Mouse (Mus musculus): ENCODE measurements at regions not wholly inside any gene's neighbourhood (a gene's known extent, or its start where the extent isn't known, plus 50 kb on each side); places are given as distances from the start of the nearest gene placed in this dataset.

DNA sequence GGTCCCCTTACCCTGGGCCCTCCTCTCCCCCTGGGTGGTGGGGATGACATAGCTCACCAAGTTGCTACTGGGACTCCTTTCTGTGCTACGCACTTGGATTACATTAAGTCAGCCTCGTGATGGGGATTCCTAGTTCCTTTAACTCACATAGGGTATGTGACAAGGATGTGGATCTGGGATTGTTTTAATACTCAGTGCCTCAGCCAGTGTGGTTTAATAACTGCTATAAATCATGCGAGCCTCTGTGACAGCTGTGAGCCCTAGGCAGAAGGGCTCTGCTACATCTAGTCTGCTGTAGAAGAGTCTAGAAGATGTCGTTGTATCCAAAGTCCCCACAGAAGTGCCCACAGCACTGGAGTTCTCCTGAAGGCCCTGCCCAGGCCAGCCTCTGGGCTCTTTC, 796.5 kb upstream of the Car8 start:
- no peak for DNase-seq (ENCODE audit: low spot score)

DNA sequence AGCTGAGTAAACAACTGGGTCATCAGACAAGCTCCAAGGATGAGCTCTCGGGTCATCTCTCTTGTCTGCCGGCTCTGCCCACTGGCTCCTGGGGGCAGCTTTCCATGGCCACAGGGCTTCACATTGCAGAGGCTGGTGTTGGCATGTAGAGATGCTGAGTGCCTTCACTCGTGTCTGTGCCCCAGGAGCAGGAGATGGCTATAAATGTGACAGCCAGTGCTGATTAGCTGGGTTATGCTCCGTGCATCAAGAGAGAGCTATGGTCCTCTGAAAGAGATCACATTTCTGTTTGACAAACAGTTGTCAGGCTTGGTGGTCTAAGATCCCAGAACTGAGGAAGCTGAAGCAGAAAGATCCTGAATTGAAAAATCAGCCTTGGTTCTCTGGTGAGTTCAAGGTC, 795.4 kb upstream of the Car8 start:
- DNase-seq (ENCODE audit: low spot score), result no peak

DNA sequence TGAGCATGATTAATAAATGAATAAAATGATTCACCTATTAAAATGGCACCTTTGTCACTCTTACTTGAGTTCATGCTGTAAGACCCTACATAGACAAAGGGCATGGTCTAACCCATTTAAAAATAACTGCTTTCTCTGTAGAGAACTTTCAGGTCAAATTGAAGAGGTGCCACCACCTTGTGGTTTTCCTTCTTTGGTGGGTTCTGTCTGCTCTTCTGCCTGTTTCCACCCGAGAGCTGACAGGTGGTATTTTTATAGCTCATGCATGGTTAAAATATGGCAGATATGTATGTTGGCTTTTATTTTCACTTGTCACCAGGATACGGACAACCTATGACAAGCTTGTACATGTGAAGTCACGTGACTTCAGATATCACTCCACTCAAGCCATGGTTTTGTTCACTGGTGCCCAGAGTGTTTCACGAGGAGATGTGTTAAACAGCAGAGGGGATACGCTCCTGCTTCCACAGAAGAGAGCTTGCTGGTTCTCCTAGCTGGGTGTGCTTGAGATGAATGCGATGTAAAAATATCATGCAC, 794.3 kb upstream of the Car8 start:
- DNase-seq (ENCODE audit: low spot score), result no peak

- DNase-seq (ENCODE audit: low spot score), result no peak
These were observed 792.8 kb upstream of the Car8 start for GRCm38 (mm10) chr4:9031634-9032033.

- DNase-seq (ENCODE audit: low spot score), result no peak
These were observed 790.1 kb upstream of the Car8 start for GRCm38 (mm10) chr4:9028946-9029345.

DNA sequence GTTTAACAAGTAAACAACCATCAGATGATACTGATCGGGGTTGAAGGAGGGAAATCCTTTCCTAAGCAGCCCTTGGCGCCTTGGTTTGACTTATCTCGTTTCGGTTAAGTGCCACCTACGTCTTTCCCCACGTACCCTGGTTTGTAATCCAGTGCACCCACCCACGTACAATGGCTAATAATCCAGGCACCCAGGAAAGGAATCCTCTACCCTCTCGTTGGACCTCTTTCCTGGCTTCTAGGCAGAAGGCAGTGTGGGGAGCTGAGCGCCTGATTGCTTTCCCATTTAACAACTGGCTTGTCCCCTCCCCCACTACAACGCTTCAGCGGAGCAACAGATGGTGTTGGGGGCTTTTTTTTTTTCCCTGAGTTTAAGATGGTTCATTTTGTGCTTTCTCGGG, 789.6 kb upstream of the Car8 start:
- peak; percentile 38 for DNase-seq (ENCODE audit: low spot score)

DNA sequence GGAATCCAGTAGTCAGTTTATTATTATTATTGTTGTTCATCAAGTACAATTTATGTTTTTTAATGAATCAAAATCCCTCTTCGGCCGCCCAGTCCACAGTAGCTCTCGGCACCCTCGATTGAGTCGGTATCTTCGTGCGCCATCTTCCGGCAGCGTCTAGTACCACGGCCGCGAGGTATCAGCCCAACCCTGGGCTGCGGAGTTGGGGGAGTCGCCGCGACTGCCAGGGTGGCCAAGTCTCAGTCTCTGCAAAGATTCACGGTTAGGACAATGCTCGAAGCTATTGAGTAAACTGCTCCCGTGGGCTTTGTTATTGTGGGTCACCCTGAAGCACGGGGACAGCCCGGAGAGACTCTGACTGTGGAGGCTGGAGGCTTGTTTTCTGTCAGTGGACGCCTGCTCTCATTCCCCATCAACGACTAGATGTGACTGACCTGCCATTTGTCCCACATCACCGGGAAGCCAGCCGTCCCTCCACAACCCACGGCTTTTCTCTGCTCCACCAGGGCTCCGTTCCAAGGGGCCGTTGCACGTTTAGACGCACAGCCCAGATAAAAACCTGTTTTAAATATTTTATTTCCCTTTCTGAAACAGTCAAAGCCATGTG, 789.1 kb upstream of the Car8 start:
- DNase-seq (ENCODE audit: low spot score), result peak; percentile 90

GRCm38 (mm10) chr4:9027383-9027782, 788.5 kb upstream of the Car8 start:
- DNase-seq (ENCODE audit: low spot score), result no peak

DNA sequence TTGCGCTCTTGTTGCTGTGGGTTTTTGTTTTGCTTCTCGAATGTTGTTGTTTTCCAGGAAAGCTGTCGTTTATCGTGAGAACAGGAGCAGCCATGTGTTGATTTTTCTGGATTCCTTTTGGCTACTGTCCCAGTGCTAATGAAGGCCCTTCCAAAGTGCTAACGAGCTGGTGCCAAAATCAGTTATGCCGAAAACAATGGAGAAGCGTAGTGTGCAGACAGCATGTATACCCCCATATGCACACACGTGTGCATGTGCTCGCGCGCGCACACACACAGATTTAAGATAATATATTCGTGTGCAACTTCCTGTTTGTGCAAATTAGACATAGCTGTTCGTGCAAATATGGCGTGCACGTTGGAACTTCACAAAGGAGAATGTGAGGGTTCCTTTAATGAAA, 788.0 kb upstream of the Car8 start:
- DNase-seq (ENCODE audit: low spot score), result no peak

GRCm38 (mm10) chr4:9025821-9026470, 787.1 kb upstream of the Car8 start:
- DNase-seq (ENCODE audit: low spot score), result no peak

GRCm38 (mm10) chr4:9024216-9024925, 785.5 kb upstream of the Car8 start:
- DNase-seq (ENCODE audit: low spot score), result peak; percentile 56

GRCm38 (mm10) chr4:9019241-9020110, 780.6 kb upstream of the Car8 start:
- no peak for DNase-seq (ENCODE audit: low spot score)

DNA sequence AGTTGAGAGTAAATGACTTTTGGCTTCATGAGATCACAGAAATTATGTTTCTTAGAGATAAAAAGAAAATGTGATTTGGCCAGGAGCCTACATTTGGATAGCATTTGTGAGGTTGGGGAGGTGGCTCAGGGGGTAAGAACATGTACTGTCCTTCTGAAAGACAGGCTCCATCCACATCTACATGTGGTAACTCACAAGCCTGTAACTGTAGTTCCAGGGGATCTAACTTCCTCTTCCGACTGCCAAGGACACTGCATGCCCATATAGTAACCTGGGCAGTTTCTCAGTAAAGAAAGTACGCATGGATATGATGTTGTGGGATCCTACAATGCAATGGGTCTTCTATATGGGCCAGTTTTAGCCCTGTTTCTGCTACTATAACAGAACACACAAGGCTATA, 779.4 kb upstream of the Car8 start:
- DNase-seq (ENCODE audit: low spot score), result no peak

DNA sequence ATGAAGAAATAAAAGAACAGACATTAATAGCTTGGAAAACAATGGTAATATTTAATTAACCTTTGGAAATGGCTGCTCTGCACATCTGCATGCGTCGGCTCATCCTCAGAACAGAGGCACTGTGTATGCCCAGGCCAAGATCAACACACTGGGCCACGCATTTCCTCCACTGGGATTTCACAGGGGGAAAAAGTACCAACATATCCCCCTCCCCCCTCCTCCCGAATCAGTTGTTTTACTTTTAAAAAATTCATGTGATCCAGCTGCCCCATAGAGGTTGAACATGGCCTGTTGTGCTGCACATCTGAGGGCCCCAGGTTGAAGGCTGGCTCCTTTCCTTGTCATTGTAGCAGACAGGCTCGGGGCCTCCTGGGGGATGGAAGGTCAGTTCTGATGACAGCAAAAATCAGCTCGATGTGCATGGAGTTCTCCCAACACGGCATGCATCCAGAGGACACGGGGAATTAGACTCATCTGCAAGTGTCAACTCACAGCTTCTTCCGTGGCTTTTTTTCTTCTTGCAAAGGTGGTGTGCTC, 777.7 kb upstream of the Car8 start:
- DNase-seq (ENCODE audit: low spot score), result no peak

DNA sequence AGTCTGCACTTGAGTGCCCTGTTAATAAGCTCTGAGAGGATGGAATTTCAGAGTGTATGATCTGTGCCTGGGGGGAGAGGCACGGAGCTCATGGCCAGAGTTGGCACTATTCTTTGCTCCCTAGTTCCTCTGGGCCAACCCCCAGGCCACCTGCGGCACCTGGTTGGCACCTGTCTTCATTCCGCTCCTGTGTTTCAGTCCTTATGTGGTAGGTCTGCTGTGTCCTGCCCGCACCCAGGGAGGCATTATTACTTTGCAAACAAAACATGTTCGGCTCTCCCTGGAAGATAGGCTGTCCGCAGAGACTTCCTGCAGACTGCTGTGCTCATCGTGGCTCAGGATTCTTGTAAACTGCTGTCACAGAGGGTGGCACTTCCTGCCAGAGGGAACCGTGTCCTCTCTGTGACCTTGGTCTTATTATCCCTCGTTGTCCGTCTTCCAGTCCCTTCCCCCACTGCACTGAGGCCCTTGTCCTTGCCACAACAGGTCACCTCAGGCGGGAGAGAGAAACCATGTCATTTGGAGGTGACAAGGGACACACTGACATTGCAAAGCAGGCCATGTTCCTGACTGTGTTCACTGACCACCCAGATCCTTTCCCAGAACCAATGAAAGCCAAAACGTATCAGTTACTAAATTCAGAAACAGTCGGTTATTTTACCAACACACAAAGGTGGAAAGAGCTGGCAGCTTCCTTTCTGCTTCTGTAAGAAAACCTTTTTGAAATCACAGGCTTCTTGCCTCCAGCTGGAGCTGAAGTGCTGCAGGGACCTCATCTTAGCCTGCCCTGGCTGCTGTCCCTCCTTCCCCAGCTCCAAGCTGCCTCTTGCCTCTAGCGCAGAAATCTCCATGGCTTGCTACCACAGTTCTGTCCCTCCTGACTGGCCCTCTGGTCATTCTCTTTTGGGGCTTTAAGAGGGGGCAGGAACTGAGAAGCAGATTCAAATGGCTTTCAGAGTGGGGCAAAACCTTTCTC, 777.0 kb upstream of the Car8 start:
- DNase-seq (ENCODE audit: low spot score), result peak; percentile 30

GRCm38 (mm10) chr4:9014986-9015385, 776.1 kb upstream of the Car8 start:
- no peak for DNase-seq (ENCODE audit: low spot score)

- DNase-seq (ENCODE audit: low spot score), result no peak
These were observed 773.9 kb upstream of the Car8 start for GRCm38 (mm10) chr4:9012787-9013186.

DNA sequence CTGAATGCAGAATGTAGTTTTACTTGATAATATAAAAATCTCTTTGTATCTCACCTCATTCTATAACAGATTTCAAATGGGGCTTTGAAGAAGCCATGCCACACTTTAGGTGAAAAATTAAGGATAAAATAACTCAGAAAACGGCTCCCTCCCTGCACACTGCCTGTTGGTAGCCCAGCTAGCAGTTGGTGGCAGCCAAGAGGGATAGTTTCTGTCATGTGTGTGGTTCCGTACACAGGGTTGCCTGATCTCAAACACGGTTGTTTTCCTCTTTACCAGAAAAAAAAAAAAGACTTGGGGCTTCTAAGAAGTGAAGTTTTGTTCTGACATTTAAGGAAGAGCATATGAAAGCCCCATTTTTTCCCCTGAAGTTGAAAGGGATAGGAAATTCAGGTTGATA, 773.1 kb upstream of the Car8 start:
- DNase-seq (ENCODE audit: low spot score), result no peak

- no peak for DNase-seq (ENCODE audit: low spot score)
These were observed 772.3 kb upstream of the Car8 start for GRCm38 (mm10) chr4:9011129-9011518.

DNA sequence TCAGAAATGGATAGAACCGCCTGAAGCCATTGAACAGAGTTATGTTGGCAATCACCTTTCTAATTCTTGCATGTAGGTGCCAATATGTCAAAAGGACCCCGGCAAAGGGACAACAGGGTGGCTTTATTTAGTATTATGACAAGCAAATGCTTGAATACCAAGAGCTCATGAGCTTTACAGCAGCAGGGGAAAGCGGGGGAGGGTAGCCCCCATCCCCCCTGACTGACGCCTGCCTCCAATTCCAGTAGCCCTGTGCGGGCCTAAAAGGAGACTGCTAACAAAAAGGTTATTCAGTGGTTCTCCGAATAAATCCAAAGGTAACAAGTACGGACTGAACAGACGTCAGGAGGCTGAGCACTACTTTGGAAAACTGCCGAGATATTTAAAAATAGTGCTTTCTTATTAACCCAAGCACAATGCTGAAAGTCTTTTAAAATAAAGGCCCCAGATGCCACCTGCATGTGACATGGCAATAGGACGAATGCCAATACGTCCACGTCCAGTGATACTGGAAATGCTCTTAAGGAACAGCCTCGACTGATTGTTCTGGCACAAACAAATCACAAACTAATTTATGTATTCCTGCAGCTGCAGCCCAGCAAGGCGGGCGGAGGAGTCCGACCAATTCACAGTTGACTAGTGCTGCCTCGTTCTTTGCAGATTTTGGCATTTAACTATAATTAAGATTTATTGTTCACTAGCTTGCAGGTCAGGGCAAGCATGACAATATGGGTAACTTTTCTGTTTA, 771.7 kb upstream of the Car8 start:
- no peak for DNase-seq (ENCODE audit: low spot score)

All from gastrocnemius, adult 18-20 months (tissue).